Mouse (Mus musculus) pancreas, adult 10 weeks (tissue): Measurements from ENCODE around the gene Mtg1. TPM values are rescaled to one million over a fixed set of nuclear protein-coding genes. Genes with fewer than 3 reads are reported as not detected.

Source experiments
- polyA plus RNA-seq: library from polyadenylated mRNA; stranded (reverse); fragments of 350-450 nt; fragmentation: Illumina TruSeq; extraction: RNeasy Lipid Tissue Mini Kit (QIAGEN cat#74804); gene quantifications from one replicate; pipeline ENCODE4 v1.2.3, GENCODE M21; 2015; ENCODE audit warnings: low read depth, low replicate concordance; ENCODE audit not compliant: insufficient read depth

The Mtg1 gene
- polyA plus RNA-seq, result 4.7 TPM

GRCm38 (mm10) chr7:140137135-140138020 is at the start of gene Mtg1:
TSS of gene Mtg1 (plus strand) at chr7:140137564.

DNA sequence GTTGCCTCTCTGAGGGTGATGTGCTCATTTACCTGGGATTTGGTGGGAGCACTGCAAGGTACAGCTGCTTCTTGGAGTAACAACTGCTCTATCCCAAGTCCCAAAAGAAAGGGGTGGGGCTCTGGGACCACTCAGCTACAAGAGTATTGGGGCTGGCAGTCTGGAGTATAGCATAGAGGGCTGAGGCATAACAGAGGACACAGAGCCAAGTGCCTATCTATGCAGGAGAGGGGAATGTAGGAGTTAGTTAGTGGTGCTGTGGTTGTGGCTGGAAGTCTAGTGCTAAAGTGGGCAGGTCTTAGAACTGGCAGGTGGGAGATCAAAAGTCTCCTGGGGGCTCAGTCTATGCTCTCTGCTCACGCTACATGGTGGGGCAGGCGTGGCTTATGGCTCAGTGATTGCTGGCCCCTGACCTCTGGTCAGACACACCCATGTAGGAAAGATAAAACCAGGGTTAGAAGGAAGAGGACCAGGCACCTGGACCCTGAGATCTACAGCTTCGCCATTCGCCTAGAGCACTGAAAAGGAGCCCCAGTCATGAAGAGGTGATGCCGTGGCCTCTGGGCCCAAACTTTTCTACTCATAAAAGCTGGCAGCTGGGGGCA is 44.3 kb upstream of the Mtg1 start, which contains the start of gene Prap1:
Gene Prap1 (plus strand): TSS at position 472 of the 605 bp plus-strand sequence.

GRCm38 (mm10) chr7:140101993-140102860 is 35.1 kb upstream of the Mtg1 start, which contains the start of gene Fuom:
TSS of gene Fuom (minus strand) at chr7:140102441.

DNA sequence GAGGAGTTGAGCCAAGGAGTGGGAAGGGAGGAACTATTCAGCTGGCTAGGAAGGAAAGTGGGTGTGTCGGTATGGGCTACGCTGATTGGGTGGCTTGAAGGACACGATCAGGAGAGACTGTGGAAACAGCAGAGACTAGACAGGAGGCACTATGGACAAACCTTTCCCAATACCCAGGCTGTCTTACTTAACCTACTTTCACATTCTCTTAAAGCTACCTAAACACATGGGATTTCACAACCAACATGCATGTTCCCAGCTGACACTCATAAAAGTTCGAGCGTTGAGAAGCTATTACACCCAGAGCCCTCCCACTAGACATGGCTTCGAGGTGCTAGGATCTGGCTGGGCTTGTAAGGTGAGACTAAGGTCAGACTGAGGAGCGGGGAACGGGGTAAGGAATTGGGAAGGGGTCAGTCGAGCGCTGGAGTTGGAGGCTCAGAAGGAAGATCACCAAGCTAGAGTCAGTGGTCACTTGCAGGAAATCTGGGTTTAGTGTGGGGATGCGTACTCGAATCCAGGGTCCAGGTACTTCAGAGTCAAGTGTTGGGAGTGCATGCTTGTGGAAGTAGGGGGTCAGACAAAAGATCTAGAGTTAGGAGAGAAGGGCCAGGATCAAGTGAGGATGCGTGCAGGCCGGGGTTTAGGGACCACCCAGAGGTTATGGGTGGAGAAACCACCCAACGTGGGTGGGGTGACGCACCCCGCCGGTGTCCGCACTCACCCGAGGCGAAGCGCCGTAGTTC is 21.6 kb upstream of the Mtg1 start, which contains the start of gene Paox:
Gene Paox (plus strand): TSS at position 217 of the 746 bp plus-strand sequence.

DNA sequence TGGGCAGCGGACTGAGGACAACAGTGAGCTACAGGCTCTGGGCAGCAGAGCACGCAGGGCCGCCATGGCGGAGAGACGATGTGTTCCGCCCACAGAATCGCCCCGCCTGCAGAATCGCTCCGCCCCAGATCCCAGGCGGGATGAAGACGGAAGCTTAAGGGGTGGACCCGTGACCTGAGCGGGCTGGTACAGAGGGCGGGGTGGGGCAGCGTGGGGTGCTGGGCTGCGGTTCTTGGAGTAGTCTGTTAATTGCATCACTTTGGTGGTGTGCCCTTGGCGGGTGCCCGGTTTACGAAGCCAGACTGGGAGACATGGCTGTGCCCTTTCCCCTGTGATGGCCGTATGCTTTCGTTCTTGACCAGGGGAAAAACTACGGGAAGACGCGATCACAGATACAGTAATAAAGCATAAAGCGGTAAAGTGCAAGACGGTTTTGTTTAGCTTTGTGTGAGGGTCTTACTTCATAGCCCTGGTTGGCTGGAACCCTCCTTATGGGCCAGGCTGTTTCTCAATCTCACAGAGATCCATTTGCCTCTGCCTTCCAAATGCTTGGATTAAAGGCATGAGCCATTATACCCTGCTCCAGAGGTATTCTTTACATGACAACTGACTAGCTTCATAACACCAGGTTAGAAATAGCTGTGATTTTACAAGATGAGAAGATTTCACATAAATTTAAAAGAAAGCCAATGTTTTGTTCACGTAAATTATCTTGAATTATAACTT is 20.9 kb upstream of the Mtg1 start, which contains the start of gene Echs1:
Gene Echs1 (minus strand): TSS at position 148 of the 726 bp plus-strand sequence.

DNA sequence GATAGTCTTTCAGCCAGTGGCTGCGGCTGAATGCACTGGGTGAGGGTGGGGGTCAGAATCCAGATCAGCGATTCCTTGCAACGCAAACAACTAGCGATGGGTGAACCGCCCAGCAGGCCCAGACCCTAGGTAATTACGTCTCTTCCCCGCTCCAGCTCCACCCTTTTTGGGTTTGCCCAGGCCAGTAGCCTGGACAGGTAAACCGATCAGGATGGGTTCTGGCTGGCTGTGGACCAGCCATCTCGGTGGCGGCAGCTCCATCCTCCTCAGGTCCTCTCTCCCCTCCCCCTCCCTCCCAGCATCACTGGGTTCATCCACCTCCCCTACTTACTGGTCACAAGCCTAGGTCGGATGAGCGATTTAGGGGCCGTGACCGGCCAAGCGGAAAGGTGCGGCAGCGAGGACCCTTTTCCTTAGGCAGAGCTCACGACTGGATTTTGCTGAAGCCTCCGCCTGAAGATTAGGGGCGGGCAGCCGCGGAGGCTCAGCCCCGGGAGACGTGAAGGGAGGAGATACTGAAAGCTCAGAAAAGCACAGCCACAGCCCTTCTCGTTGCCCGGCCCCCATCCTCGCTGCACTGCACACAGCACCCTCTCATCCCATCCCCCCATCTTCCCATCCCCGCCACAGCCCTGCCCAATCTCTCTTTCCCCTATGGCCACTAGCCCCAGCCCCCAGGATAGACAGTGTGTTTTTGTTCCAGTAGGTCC is 17.0 kb downstream of the Mtg1 start, which contains the start of gene Sprn:
Gene Sprn (minus strand): TSS at position 660 of the 710 bp plus-strand sequence.

GRCm38 (mm10) chr7:140164664-140165063 is 27.3 kb downstream of the Mtg1 start, which contains the start of gene Olfr522:
TSS of gene Olfr522 (minus strand) at chr7:140164764.

DNA sequence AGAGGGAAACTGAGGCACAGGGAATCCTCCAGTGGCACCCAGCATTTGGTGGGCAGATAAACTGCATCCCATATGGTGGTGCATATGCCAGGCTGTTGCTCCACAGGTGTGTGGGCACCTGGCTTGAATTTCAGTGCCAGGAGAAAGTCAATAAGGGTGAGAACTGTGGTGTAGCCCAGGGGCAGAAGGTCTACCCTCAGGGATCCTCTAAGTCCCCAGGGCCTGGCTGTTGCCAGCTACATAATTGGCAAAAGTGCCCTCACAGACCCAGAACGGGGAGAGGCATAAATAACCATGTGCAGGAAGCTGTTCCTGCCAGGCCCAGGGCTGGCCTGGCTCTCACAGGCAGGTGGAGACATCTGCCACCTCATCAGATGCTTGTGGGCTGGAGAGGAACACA is 35.6 kb downstream of the Mtg1 start, which contains the start of gene Olfr523:
Gene Olfr523 (plus strand): TSS at position 282 of the 400 bp plus-strand sequence.

Other genes with a start within 250 kb of the Mtg1 start
- gene Kndc1, start 242.9 kb upstream of the Mtg1 start, polyA plus RNA-seq, result 0.31 TPM
- not detected for gene Utf1, start 193.8 kb upstream of the Mtg1 start, polyA plus RNA-seq
- gene 6430531B16Rik, start 158.8 kb upstream of the Mtg1 start, polyA plus RNA-seq, result not detected
- 0.85 TPM for gene Adam8, start 145.0 kb upstream of the Mtg1 start, polyA plus RNA-seq
- gene Zfp511, start 101.2 kb upstream of the Mtg1 start, polyA plus RNA-seq, result 14.4 TPM
- 4.0 TPM for gene Tubgcp2, start 100.9 kb upstream of the Mtg1 start, polyA plus RNA-seq
- not detected for gene Msx3, start 88.5 kb upstream of the Mtg1 start, polyA plus RNA-seq
- not detected for gene Caly, start 55.0 kb upstream of the Mtg1 start, polyA plus RNA-seq
- not detected for gene Prap1, start 44.2 kb upstream of the Mtg1 start, polyA plus RNA-seq
- 41.4 TPM for gene Fuom, start 35.1 kb upstream of the Mtg1 start, polyA plus RNA-seq
- gene Paox, start 21.8 kb upstream of the Mtg1 start, polyA plus RNA-seq, result 3.7 TPM
- 20.1 TPM for gene Echs1, start 21.1 kb upstream of the Mtg1 start, polyA plus RNA-seq
- gene Sprn, start 17.3 kb downstream of the Mtg1 start, polyA plus RNA-seq, result 0.39 TPM
- not detected for gene Olfr522, start 27.2 kb downstream of the Mtg1 start, polyA plus RNA-seq
- gene Olfr523, start 35.7 kb downstream of the Mtg1 start, polyA plus RNA-seq, result not detected
- gene Olfr524, start 68.4 kb downstream of the Mtg1 start, polyA plus RNA-seq, result not detected
- gene Cd163l1, start 80.7 kb downstream of the Mtg1 start, polyA plus RNA-seq, result not detected
- not detected for gene 5830411N06Rik, start 109.7 kb downstream of the Mtg1 start, polyA plus RNA-seq
- gene Olfr525, start 183.3 kb downstream of the Mtg1 start, polyA plus RNA-seq, result not detected
- gene Olfr527, start 196.5 kb downstream of the Mtg1 start, polyA plus RNA-seq, result not detected
- not detected for gene Olfr60, start 224.1 kb downstream of the Mtg1 start, polyA plus RNA-seq
- gene Olfr530, start 238.8 kb downstream of the Mtg1 start, polyA plus RNA-seq, result not detected